Mouse (Mus musculus) lung, postnatal 10 days (tissue): ENCODE measurements around the gene Bst2.

Experiments
- DNase-seq: peaks from one replicate; pipeline ENCODE4 v3.0.0; 2021

Bst2 gene

GRCm38 (mm10) chr8:71558958-71559690 lies 21.9 kb upstream of the Bst2 start:
- peak; percentile 90 for DNase-seq

- DNase-seq = no peak
These were observed 21.1 kb upstream of the Bst2 start, which contains the start of gene Tmem221 for GRCm38 (mm10) chr8:71558071-71558957. Gene Tmem221, minus strand, starts transcription at chr8:71558871.

GRCm38 (mm10) chr8:71554644-71555043 lies 17.4 kb upstream of the Bst2 start:
- DNase-seq = no peak

- DNase-seq = no peak
These were observed 16.7 kb upstream of the Bst2 start for GRCm38 (mm10) chr8:71554001-71554400.

GRCm38 (mm10) chr8:71552770-71553169 lies 15.5 kb upstream of the Bst2 start:
- no peak for DNase-seq

- DNase-seq = no peak
These were observed 13.5 kb upstream of the Bst2 start for GRCm38 (mm10) chr8:71550754-71551153.

- no peak for DNase-seq
These were observed 10.3 kb upstream of the Bst2 start for GRCm38 (mm10) chr8:71547590-71547989.

GRCm38 (mm10) chr8:71545053-71545452 lies 7.8 kb upstream of the Bst2 start:
- no peak for DNase-seq

- DNase-seq = no peak
These were observed 6.5 kb upstream of the Bst2 start for GRCm38 (mm10) chr8:71543755-71544154.

- DNase-seq = peak; percentile 99
These were observed 5.5 kb upstream of the Bst2 start, which contains the start of gene Mvb12a for GRCm38 (mm10) chr8:71542632-71543343. Gene Mvb12a, plus strand, starts transcription at chr8:71542922.

GRCm38 (mm10) chr8:71535663-71536062 lies 1.6 kb downstream of the Bst2 start:
- DNase-seq = no peak

GRCm38 (mm10) chr8:71534263-71534810 lies 2.9 kb downstream of the Bst2 start:
- no peak for DNase-seq

- DNase-seq = peak; percentile 45
These were observed 6.4 kb downstream of the Bst2 start for GRCm38 (mm10) chr8:71530735-71531467.

GRCm38 (mm10) chr8:71528362-71529073 lies 8.7 kb downstream of the Bst2 start:
- peak; percentile 72 for DNase-seq

- no peak for DNase-seq
These were observed 9.9 kb downstream of the Bst2 start for GRCm38 (mm10) chr8:71527162-71527870.

- DNase-seq = no peak
These were observed 11.0 kb downstream of the Bst2 start for GRCm38 (mm10) chr8:71526272-71526671.

GRCm38 (mm10) chr8:71525226-71526050 lies 11.8 kb downstream of the Bst2 start, which contains the start of gene Ccdc194:
Gene Ccdc194, minus strand, starts transcription at chr8:71525711.
- no peak for DNase-seq

GRCm38 (mm10) chr8:71521634-71522033 lies 15.6 kb downstream of the Bst2 start:
- DNase-seq = peak; percentile 98

GRCm38 (mm10) chr8:71519037-71519825 lies 18.0 kb downstream of the Bst2 start:
- peak; percentile 88 for DNase-seq
